Comparison of ENCODE assay signal across 25 mouse cellular contexts in the genomic region with DNA sequence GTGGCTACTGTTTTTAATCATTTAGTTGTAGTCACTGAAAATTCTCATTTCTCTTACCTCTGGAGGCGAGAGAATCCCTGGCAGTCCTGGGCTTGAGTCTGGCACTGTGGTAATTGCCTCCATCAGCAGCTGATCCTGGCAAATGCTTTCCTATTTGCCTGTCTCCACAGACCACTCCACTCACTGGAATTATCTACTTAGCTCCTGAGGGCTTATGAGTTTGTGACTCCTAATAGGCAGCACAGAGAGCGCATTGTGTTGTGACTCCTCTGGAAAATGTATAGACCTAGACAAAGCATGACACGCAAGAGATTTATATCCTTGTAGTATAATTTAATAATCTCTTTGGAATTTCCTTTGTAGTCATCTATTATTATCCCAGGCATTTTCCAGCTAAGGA.
A peak's percentile ranks its signal among the peaks of the same experiment; 100 is the strongest.
DNase-seq lines count a peak whose midpoint lies in the region; ATAC-seq and TF ChIP-seq lines count a peak whose summit lies in the region.
"Had no signal": no experiment of that assay in that cellular context is flagged by ENCODE, and none has a peak within 500 bp of the region (broad histone marks: within the 10 kb centered on the region; RNA-seq: fewer than 3 reads in every experiment).

No protein-coding gene starts in this region.

- no peaks in the 10 kb centered on the region for H3K4me1 ChIP-seq in intestine, embryonic 14.5 days (replicated peaks; ENCODE audit: control insufficient read depth, insufficient read depth, low read length)
- H3K4me1 ChIP-seq in intestine, postnatal 0 days (replicated peaks; ENCODE audit: control insufficient read depth, insufficient read depth, low read length), result no peaks in the 10 kb centered on the region
- H3K4me1 ChIP-seq: forebrain, embryonic 13.5 days; intestine, embryonic 15.5 days had no signal

- no peak overlapping the region for H3K4me2 ChIP-seq in intestine, embryonic 14.5 days (ENCODE audit: low read length)
- H3K4me2 ChIP-seq in intestine, postnatal 0 days (replicated peaks; ENCODE audit: low read depth), result no peak overlapping the region
- H3K4me2 ChIP-seq: forebrain, embryonic 13.5 days; intestine, embryonic 15.5 days had no signal

- H3K4me3 ChIP-seq in intestine, embryonic 14.5 days (ENCODE audit: low read depth, low read length), result no peak overlapping the region
- no peak overlapping the region for H3K4me3 ChIP-seq in intestine, postnatal 0 days (ENCODE audit: low read depth, low read length)
- H3K4me3 ChIP-seq: forebrain, embryonic 13.5 days; intestine, embryonic 15.5 days; left cerebral cortex, adult 2 months had no signal

- no peaks in the 10 kb centered on the region for H3K9me3 ChIP-seq in intestine, embryonic 14.5 days (ENCODE audit: control insufficient read depth, low read length)
- no peaks in the 10 kb centered on the region for H3K9me3 ChIP-seq in intestine, postnatal 0 days (ENCODE audit: control insufficient read depth)
- H3K9me3 ChIP-seq: forebrain, embryonic 13.5 days; intestine, embryonic 15.5 days had no signal

- no peak overlapping the region for H3K27ac ChIP-seq in intestine, embryonic 14.5 days (ENCODE audit: low read depth)
- H3K27ac ChIP-seq in intestine, postnatal 0 days (ENCODE audit: low read depth, low read length), result no peak overlapping the region
- H3K27ac ChIP-seq: forebrain, embryonic 13.5 days; intestine, embryonic 15.5 days; left cerebral cortex, adult 2 months had no signal

- no peak overlapping the region for H3K9ac ChIP-seq in intestine, embryonic 14.5 days (ENCODE audit: low read length)
- no peak overlapping the region for H3K9ac ChIP-seq in intestine, postnatal 0 days (ENCODE audit: low read depth, low read length)
- H3K9ac ChIP-seq: forebrain, embryonic 13.5 days; intestine, embryonic 15.5 days had no signal

- no peaks in the 10 kb centered on the region for H3K27me3 ChIP-seq in intestine, embryonic 14.5 days (replicated peaks; ENCODE audit: control insufficient read depth, insufficient read depth, low read length)
- H3K27me3 ChIP-seq in intestine, postnatal 0 days (replicated peaks; ENCODE audit: control insufficient read depth, insufficient read depth, low read length), result no peaks in the 10 kb centered on the region
- H3K27me3 ChIP-seq: forebrain, embryonic 13.5 days; intestine, embryonic 15.5 days had no signal

- DNase-seq in embryo, embryonic 11 days, result peak; percentile 16
- no peak for DNase-seq in embryo, embryonic 10.5 days (ENCODE audit: low spot score)
- DNase-seq in intestine, embryonic 14.5 days (ENCODE audit: low spot score), result no peak
- peak; percentile 76 for DNase-seq in MN1 (ENCODE audit: low spot score)
- DNase-seq in mesoderm, embryonic 11.5 days (ENCODE audit: low read depth, low spot score), result peak; percentile 21
- DNase-seq in cerebellum, postnatal 36 days, result no peak
- DNase-seq: adrenal gland, postnatal 14 days; cerebellum, adult 11-12 months; cerebellum, postnatal 25 days; gastrocnemius, postnatal 14 days; heart, adult 18-20 months; heart, postnatal 36 days; kidney, postnatal 36 days; layer of hippocampus, adult 9-11 months; left cerebral cortex, postnatal 4 days; liver; right cerebral cortex, adult 18-20 months; thymus, postnatal 14 days had no signal

- no peaks in the 10 kb centered on the region for H3K36me3 ChIP-seq in intestine, embryonic 14.5 days (ENCODE audit: control insufficient read depth, insufficient read depth, low read length)
- no peaks in the 10 kb centered on the region for H3K36me3 ChIP-seq in intestine, postnatal 0 days (ENCODE audit: control insufficient read depth, insufficient read depth)
- H3K36me3 ChIP-seq: intestine, embryonic 15.5 days had no signal

- no peak for TF ChIP-seq CTCF in intestine, postnatal 0 days (IDR thresholded peaks at IDR 0.05; ENCODE audit: low read depth)

- ATAC-seq in intestine, embryonic 14.5 days (replicated peaks; ENCODE audit: low FRiP score, low TSS enrichment, low read depth), result 0 out of 2 replicates have a peak, but pooled peaks have one; percentile 53
- no peak for ATAC-seq in intestine, postnatal 0 days
- ATAC-seq: activated CD4-positive, CD25-positive, alpha-beta regulatory T cell, adult 4 months; CD4-positive, CD25-positive, alpha-beta regulatory T cell, adult 4 months; forebrain, embryonic 13.5 days; intestine, embryonic 15.5 days; lung, postnatal 0 days had no signal

- WGBS in intestine, embryonic 14.5 days, result 73% methylated on average over 3 of the region's 3 CpGs
- WGBS in intestine, postnatal 0 days, result 89% methylated on average over 3 of the region's 3 CpGs

Comparison
In these comparisons a context has a peak if more than half of its experiments do, and no peak if none do; other contexts are left out.
1. DNase-seq: peak in embryo, embryonic 11 days (single experiment), MN1 (single experiment) and mesoderm, embryonic 11.5 days (single experiment); none in embryo, embryonic 10.5 days (single experiment), intestine, embryonic 14.5 days (single experiment) and cerebellum, postnatal 36 days (0 of 2).